Mouse (Mus musculus) kidney, postnatal 4 days (tissue): ENCODE measurements around the gene Hcn1.
"Not testable (repeated sequence)": the region's sequence is repeated elsewhere in the genome, so short reads cannot be mapped to it uniquely, and the experiment has no call there.

Experiments
- DNase-seq, 2 experiments: peaks; one replicate each; pipeline ENCODE4 v3.0.0; 2021; ENCODE audit warnings: mixed read lengths in 2 of 2

The Hcn1 gene

GRCm38 (mm10) chr13:117880471-117881225, 278.5 kb downstream of the Hcn1 start:
- no peak for DNase-seq

- DNase-seq, result peak in 1 of 2 experiments; percentile 2
Observed at GRCm38 (mm10) chr13:117892076-117892475, 290.0 kb downstream of the Hcn1 start.

GRCm38 (mm10) chr13:117898052-117898451, 295.9 kb downstream of the Hcn1 start:
- no peak for DNase-seq

- DNase-seq, result no peak
Observed at GRCm38 (mm10) chr13:117907801-117908200, 305.7 kb downstream of the Hcn1 start.

- DNase-seq, result no peak
Observed at GRCm38 (mm10) chr13:117929734-117930133, 327.6 kb downstream of the Hcn1 start.

GRCm38 (mm10) chr13:117931746-117932145, 329.6 kb downstream of the Hcn1 start:
- no peak for DNase-seq

- no peak for DNase-seq
Observed at GRCm38 (mm10) chr13:117938761-117939160, 336.6 kb downstream of the Hcn1 start.

GRCm38 (mm10) chr13:117940536-117941280, 338.6 kb downstream of the Hcn1 start:
- DNase-seq, result no peak

- DNase-seq, result no peak
Observed at GRCm38 (mm10) chr13:117946843-117947242, 344.7 kb downstream of the Hcn1 start.

- no peak for DNase-seq
Observed at GRCm38 (mm10) chr13:117947704-117948376, 345.7 kb downstream of the Hcn1 start.

- peak in 1 of 2 experiments; percentile 14 for DNase-seq
Observed at GRCm38 (mm10) chr13:117958496-117959421, 356.6 kb downstream of the Hcn1 start.

- DNase-seq, result no peak
Observed at GRCm38 (mm10) chr13:117964620-117965019, 362.5 kb downstream of the Hcn1 start.

GRCm38 (mm10) chr13:117975382-117975781, 373.3 kb downstream of the Hcn1 start:
- DNase-seq, result peak in 1 of 2 experiments; percentile 1

- peak; percentile 2 to 4 for DNase-seq
Observed at GRCm38 (mm10) chr13:117975823-117976222, 373.7 kb downstream of the Hcn1 start.

GRCm38 (mm10) chr13:117984339-117984738, 382.2 kb downstream of the Hcn1 start:
- no peak for DNase-seq

- DNase-seq, result no peak
Observed at GRCm38 (mm10) chr13:117999767-118000488, 397.8 kb downstream of the Hcn1 start.

GRCm38 (mm10) chr13:118000538-118000937, 398.4 kb downstream of the Hcn1 start:
- no peak for DNase-seq

- no peak for DNase-seq
Observed at GRCm38 (mm10) chr13:118021176-118021575, 419.1 kb downstream of the Hcn1 start.

- DNase-seq, result not testable (repeated sequence)
Observed at GRCm38 (mm10) chr13:118022891-118023290, 420.8 kb downstream of the Hcn1 start.

GRCm38 (mm10) chr13:118023381-118023780, 421.3 kb downstream of the Hcn1 start:
- DNase-seq, result no peak

GRCm38 (mm10) chr13:118026510-118026909, 424.4 kb downstream of the Hcn1 start:
- no peak for DNase-seq

- DNase-seq, result no peak
Observed at GRCm38 (mm10) chr13:118027868-118028267, 425.7 kb downstream of the Hcn1 start.
